Mouse (Mus musculus) embryonic facial prominence, embryonic 15.5 days (tissue): ENCODE measurements around the gene Nudcd3. TPM values are rescaled to one million over a fixed set of nuclear protein-coding genes. Genes with fewer than 3 reads are reported as not detected.

Source experiments
- ATAC-seq: fragments of 200-750 bp; cut with Nextera tagmentation; 2 replicates; pipeline ENCODE4 v1.8.0; 2017; ENCODE audit warnings: low read depth, moderate TSS enrichment; ENCODE audit not compliant: insufficient number of reproducible peaks, low FRiP score, low TSS enrichment
- H3K27ac ChIP-seq: fragments of 300-500 bp; sonication (generic); replicated peaks from 2 replicates; pipeline ENCODE4 v1.5.1; 2015; ENCODE audit warnings: mild to moderate bottlenecking, inconsistent platforms
- H3K27me3 ChIP-seq: fragments of 300-500 bp; sonication (generic); 2 replicates; pipeline ENCODE4 v1.6.1; 2015; ENCODE audit warnings: inconsistent platforms
- H3K36me3 ChIP-seq: fragments of 300-500 bp; sonication (generic); 2 replicates; pipeline ENCODE4 v1.6.1; 2015; ENCODE audit warnings: mild to moderate bottlenecking, inconsistent platforms
- H3K4me1 ChIP-seq: fragments of 300-500 bp; sonication (generic); 2 replicates; pipeline ENCODE4 v1.6.1; 2015; ENCODE audit warnings: inconsistent platforms
- H3K4me2 ChIP-seq: fragments of 300-500 bp; sonication (generic); replicated peaks from 2 replicates; pipeline ENCODE4 v1.6.1; 2015; ENCODE audit warnings: mild to moderate bottlenecking, inconsistent platforms
- H3K4me3 ChIP-seq: fragments of 300-500 bp; sonication (generic); replicated peaks from 2 replicates; pipeline ENCODE4 v1.5.1; 2015; ENCODE audit warnings: mild to moderate bottlenecking, inconsistent platforms
- H3K9ac ChIP-seq: fragments of 300-500 bp; sonication (generic); 2 replicates; pipeline ENCODE4 v1.6.1; 2015; ENCODE audit warnings: inconsistent platforms
- H3K9me3 ChIP-seq: fragments of 300-500 bp; sonication (generic); replicated peaks from 2 replicates; pipeline ENCODE4 v1.6.1; 2016; ENCODE audit warnings: inconsistent platforms
- WGBS: fragments of 180-500 bp; shearing (Covaris S2); methylation state at CpG from one replicate; pipeline ENCODE4 v1.1.7; 2015; 5-methylcytosine and 5-hydroxymethylcytosine counted together
- polyA plus RNA-seq: library from polyadenylated mRNA; unstranded; fragments of >200 nt; fragmentation: Nextera tagmentation; extraction: Ambion mirVana; gene quantifications from 2 replicates; pipeline ENCODE4 v1.2.1, GENCODE M21; 2015

The Nudcd3 gene
- polyA plus RNA-seq, 1 experiment from 2014 or later = 41.3 TPM

- no peaks in the 10 kb centered on the region for H3K27me3 ChIP-seq
- no peak overlapping the region for H3K9ac ChIP-seq
- H3K27ac ChIP-seq = no peak overlapping the region
- no peak overlapping the region for H3K4me3 ChIP-seq
- 85% methylated on average over 4 of the region's 4 CpGs for WGBS
- H3K4me2 ChIP-seq = no peak overlapping the region
- H3K4me1 ChIP-seq = peaks cover 8% of the 10 kb centered on the region
- no peaks in the 10 kb centered on the region for H3K36me3 ChIP-seq
- no peak for ATAC-seq
- H3K9me3 ChIP-seq = no peaks in the 10 kb centered on the region
These were observed 40.4 kb downstream of the Nudcd3 start for GRCm38 (mm10) chr11:6159704-6160275.

DNA sequence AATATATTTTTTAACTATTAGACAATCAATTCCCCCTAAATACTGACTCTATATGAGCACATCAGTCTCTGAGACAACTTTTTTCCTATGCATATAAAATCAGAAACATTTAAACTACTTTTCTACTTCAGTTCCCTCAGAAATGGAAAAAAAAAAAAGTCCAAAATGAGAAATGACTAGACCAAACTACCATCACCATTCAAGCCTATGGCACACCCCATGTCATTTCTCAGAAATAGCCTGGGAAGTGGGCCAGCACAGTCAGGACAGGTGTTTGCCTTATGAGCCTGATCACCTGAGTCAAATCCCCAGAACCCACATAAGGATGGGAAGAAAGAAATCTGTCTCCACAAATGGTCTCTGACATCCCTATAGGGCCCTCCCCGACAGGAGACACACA, 41.7 kb downstream of the Nudcd3 start:
- Histone ChIP-seq H3K9me3 (no peaks in the 10 kb centered on the region), H3K36me3 (no peaks in the 10 kb centered on the region), H3K4me2 (no peak overlapping the region), H3K4me1 (peaks cover 15% of the 10 kb centered on the region), H3K9ac (no peak overlapping the region), H3K27ac (no peak overlapping the region), H3K4me3 (no peak overlapping the region), H3K27me3 (no peaks in the 10 kb centered on the region)
- no peak for ATAC-seq
- WGBS = 78% methylated on average over 1 of the region's 1 CpGs

DNA sequence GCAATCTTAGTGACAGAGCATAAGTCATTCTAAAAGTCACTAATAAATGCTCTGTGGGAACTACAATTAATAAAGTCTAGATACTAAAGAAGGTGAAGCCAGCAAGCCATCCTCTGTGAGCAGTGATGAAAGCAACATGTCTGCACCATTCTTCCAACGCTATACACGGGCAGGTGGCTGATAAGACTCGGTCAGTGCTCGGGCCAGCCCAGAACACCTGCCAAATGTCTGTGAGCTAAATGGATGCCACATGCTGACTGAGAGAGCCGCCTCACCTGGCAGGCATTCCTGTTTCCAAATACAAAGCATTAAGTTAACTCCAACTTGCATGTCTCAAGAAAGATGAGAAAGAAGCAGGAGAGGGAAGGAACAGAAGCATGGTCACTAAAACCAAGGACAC, 43.1 kb downstream of the Nudcd3 start:
- Histone ChIP-seq H3K27me3 (no peaks in the 10 kb centered on the region), H3K9me3 (no peaks in the 10 kb centered on the region), H3K4me3 (no peak overlapping the region), H3K4me2 (no peak overlapping the region), H3K9ac (no peak overlapping the region), H3K36me3 (no peaks in the 10 kb centered on the region), H3K4me1 (peaks cover 15% of the 10 kb centered on the region), H3K27ac (no peak overlapping the region)
- no peak for ATAC-seq
- WGBS = 72% methylated on average over 5 of the region's 5 CpGs

DNA sequence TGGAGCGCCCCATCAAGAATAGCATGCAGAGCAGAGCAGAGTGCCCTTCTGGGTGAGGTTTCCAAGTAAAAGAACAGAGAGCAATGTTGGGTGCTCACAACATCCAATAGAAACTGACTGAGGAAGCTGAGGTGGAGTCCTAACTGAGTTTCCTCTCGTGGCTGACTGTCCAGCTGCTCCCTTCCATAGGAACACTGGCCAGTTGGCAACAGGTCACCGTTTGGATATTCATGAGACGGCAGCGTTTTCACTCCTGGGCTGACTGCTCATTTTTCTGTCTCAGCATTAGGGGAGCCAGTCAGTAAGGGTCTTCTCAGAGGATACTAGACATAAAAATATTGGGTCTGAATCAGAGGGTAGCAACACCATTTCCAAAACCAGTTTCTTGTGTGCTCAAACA, 43.6 kb downstream of the Nudcd3 start:
- Histone ChIP-seq H3K27me3 (no peaks in the 10 kb centered on the region), H3K4me1 (peaks cover 15% of the 10 kb centered on the region), H3K9me3 (no peaks in the 10 kb centered on the region), H3K9ac (no peak overlapping the region), H3K36me3 (no peaks in the 10 kb centered on the region), H3K4me3 (no peak overlapping the region), H3K27ac (no peak overlapping the region), H3K4me2 (no peak overlapping the region)
- 87% methylated on average over 5 of the region's 5 CpGs for WGBS
- no peak for ATAC-seq

DNA sequence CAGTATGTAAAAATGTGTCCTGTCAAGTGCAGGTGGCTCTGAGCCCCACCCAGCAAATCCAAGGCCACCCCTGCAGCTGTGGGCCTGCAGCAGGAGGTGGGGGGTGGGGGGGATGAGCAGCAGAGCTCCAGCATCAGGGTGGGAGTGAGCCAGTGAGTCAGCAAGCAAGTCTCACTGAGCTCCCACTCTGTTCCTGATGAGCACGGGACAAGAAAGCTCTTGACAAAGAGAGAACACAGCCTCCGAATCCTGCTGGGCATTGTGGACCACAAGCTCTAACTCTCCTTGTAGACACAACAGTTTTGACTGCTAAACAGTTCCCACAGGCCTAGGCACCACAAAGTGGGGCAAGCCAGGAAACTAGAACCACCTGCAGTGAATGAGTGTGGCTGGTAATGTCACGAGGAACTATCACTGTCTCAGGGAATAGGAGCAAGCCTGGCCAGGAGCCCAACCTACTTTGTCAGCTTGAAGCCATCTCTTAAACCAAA, 46.0 kb downstream of the Nudcd3 start:
- 0 out of 2 replicates have a peak overlapping the region, but pooled peaks have one; percentile 31 for H3K27ac ChIP-seq
- H3K9ac ChIP-seq = no peak overlapping the region
- no peak for ATAC-seq
- H3K27me3 ChIP-seq = no peaks in the 10 kb centered on the region
- 40% methylated on average over 3 of the region's 3 CpGs for WGBS
- H3K4me3 ChIP-seq = no peak overlapping the region
- no peaks in the 10 kb centered on the region for H3K9me3 ChIP-seq
- H3K4me2 ChIP-seq = no peak overlapping the region
- H3K36me3 ChIP-seq = peaks cover 12% of the 10 kb centered on the region
- peaks cover 15% of the 10 kb centered on the region for H3K4me1 ChIP-seq

DNA sequence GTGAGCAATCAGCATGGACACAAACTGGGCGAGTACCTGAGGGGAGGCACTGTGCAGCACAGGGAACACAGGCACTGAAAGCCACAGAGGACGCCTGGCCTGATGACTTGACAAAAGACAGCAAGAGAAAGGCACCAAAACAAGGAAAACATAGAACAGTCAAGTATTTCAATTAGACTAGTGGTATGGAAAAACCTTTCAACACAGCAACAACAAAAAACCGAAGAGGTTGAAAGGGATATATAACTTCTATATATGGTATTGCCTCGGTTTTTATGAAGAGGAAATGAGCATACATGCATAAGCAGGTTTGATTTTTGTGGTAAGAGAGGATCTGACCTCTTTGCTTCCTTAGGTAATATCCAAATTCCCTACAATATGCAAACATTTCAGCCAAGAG, 47.4 kb downstream of the Nudcd3 start:
- no peaks in the 10 kb centered on the region for H3K9me3 ChIP-seq
- no peak overlapping the region for H3K27ac ChIP-seq
- no peak for ATAC-seq
- H3K27me3 ChIP-seq = no peaks in the 10 kb centered on the region
- WGBS = 81% methylated on average over 4 of the region's 4 CpGs
- H3K4me1 ChIP-seq = peaks cover 15% of the 10 kb centered on the region
- peaks cover 19% of the 10 kb centered on the region for H3K36me3 ChIP-seq
- H3K9ac ChIP-seq = no peak overlapping the region
- no peak overlapping the region for H3K4me3 ChIP-seq
- no peak overlapping the region for H3K4me2 ChIP-seq

GRCm38 (mm10) chr11:6138233-6138950, 61.8 kb downstream of the Nudcd3 start:
- ATAC-seq = no peak
- H3K4me3 ChIP-seq = no peak overlapping the region
- no peaks in the 10 kb centered on the region for H3K4me1 ChIP-seq
- no peaks in the 10 kb centered on the region for H3K27me3 ChIP-seq
- H3K9ac ChIP-seq = no peak overlapping the region
- 0 out of 2 replicates have a peak, but pooled peaks cover 5% of the 10 kb centered on the region for H3K36me3 ChIP-seq
- no peak overlapping the region for H3K4me2 ChIP-seq
- H3K27ac ChIP-seq = no peak overlapping the region
- WGBS = 85% methylated on average over 7 of the region's 7 CpGs
- H3K9me3 ChIP-seq = no peaks in the 10 kb centered on the region

GRCm38 (mm10) chr11:6132886-6133285, 67.3 kb downstream of the Nudcd3 start:
- H3K4me1 ChIP-seq = no peaks in the 10 kb centered on the region
- H3K9ac ChIP-seq = no peak overlapping the region
- no peaks in the 10 kb centered on the region for H3K27me3 ChIP-seq
- no peak for ATAC-seq
- no peak overlapping the region for H3K4me3 ChIP-seq
- 91% methylated on average over 4 of the region's 4 CpGs for WGBS
- H3K9me3 ChIP-seq = no peaks in the 10 kb centered on the region
- no peak overlapping the region for H3K4me2 ChIP-seq
- H3K27ac ChIP-seq = no peak overlapping the region
- no peaks in the 10 kb centered on the region for H3K36me3 ChIP-seq

DNA sequence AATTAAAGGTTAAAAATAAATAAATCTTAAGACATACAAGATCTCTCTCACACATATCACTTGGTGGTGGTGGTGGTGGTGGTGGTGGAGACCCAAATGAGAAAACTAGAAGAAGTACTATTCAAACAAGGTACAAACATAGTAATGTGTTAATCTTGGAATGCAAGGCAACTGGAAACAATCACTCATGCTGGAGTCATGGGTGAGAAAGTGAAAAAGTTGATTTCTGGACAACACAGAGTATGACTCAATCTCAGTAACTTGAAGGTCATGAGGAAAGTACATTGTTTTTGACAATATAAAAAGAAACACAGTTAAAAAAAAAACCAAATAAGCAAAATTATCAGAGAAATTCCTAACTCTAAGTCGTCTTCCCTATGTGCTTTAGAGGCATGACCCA, 69.6 kb downstream of the Nudcd3 start:
- Histone ChIP-seq H3K4me3 (no peak overlapping the region), H3K4me2 (no peak overlapping the region), H3K4me1 (no peaks in the 10 kb centered on the region), H3K9me3 (no peaks in the 10 kb centered on the region), H3K27ac (no peak overlapping the region), H3K27me3 (no peaks in the 10 kb centered on the region), H3K36me3 (no peaks in the 10 kb centered on the region), H3K9ac (no peak overlapping the region)
- 79% methylated on average over 1 of the region's 1 CpGs for WGBS
- no peak for ATAC-seq

DNA sequence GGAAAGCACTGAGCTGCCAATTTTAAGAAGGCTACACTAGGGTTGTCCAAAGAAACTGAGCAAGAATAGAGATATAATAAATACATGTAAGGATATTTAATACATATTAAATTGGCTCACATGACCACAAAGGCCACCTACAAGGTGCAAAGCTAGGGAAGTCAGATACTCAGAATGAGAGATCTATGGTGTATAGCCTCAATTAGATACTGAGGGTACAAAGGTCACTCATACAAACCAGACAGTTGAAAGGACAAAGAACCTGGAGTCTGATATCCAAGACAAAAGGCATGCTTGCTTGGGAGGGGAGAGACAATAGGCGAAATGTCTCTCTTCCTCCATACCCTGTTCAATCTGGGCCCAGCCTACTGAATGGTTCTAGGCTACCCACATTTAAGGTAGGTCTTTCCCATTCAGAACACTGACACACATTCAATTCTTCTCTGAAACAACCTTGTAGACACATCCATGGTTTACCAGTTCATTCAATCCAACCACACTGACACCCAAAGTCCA, 76.6 kb downstream of the Nudcd3 start:
- ATAC-seq = no peak
- H3K27ac ChIP-seq = no peak overlapping the region
- H3K4me2 ChIP-seq = no peak overlapping the region
- H3K4me3 ChIP-seq = no peak overlapping the region
- peaks cover 14% of the 10 kb centered on the region; the same call in 1 of the 2 replicates for H3K36me3 ChIP-seq
- no peaks in the 10 kb centered on the region for H3K27me3 ChIP-seq
- H3K9me3 ChIP-seq = no peaks in the 10 kb centered on the region
- H3K9ac ChIP-seq = no peak overlapping the region
- no peaks in the 10 kb centered on the region for H3K4me1 ChIP-seq
- 100% methylated on average over 1 of the region's 1 CpGs for WGBS

DNA sequence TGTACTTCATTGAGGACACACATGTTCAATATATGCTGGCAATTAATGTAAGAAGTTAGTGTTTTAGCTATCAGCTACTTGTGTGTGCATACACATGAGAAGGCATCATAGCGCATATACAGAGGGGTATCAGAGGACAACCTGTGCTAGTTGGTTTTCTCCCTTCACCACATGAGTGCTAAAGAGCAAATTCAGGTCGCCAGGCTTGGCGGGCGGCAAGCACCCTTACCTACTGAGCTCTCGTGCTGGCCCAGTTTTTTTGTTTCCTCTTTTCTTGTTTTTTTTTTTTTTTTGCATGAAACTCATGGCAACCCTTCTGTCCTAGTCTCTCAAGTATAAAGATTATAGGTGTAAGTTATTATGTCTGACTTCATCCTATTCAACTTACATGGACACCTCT, 77.6 kb downstream of the Nudcd3 start:
- WGBS = 92% methylated on average over 5 of the region's 5 CpGs
- H3K27ac ChIP-seq = no peak overlapping the region
- no peak overlapping the region for H3K9ac ChIP-seq
- ATAC-seq = no peak
- H3K4me3 ChIP-seq = no peak overlapping the region
- H3K9me3 ChIP-seq = no peaks in the 10 kb centered on the region
- peaks cover 14% of the 10 kb centered on the region; the same call in 1 of the 2 replicates for H3K36me3 ChIP-seq
- H3K27me3 ChIP-seq = no peaks in the 10 kb centered on the region
- no peak overlapping the region for H3K4me2 ChIP-seq
- no peaks in the 10 kb centered on the region for H3K4me1 ChIP-seq
